Mouse (Mus musculus) testis, postnatal 10 days (tissue): Measurements from ENCODE around the gene Dnm3.
A peak's percentile ranks its signal among the peaks of the same experiment; 100 is the strongest.

ENCODE experiments used
- DNase-seq: peaks from one replicate; pipeline ENCODE4 v3.0.0; 2021; ENCODE audit warnings: low spot score

Dnm3 gene

GRCm38 (mm10) chr1:162074626-162075410, 403.0 kb downstream of the Dnm3 start:
- DNase-seq: no peak

GRCm38 (mm10) chr1:162072917-162073578, 404.8 kb downstream of the Dnm3 start:
- DNase-seq: no peak

- no peak for DNase-seq
Observed at GRCm38 (mm10) chr1:162053608-162054007, 424.2 kb downstream of the Dnm3 start.

- no peak for DNase-seq
Observed at GRCm38 (mm10) chr1:162053186-162053585, 424.6 kb downstream of the Dnm3 start.

GRCm38 (mm10) chr1:162052755-162053154, 425.1 kb downstream of the Dnm3 start:
- DNase-seq: no peak

- DNase-seq: no peak
Observed at GRCm38 (mm10) chr1:162052138-162052537, 425.7 kb downstream of the Dnm3 start.

- DNase-seq: no peak
Observed at GRCm38 (mm10) chr1:162051710-162052109, 426.1 kb downstream of the Dnm3 start.

- DNase-seq: peak; percentile 49
Observed at GRCm38 (mm10) chr1:162047673-162048072, 430.2 kb downstream of the Dnm3 start.

GRCm38 (mm10) chr1:162043788-162044717, 433.8 kb downstream of the Dnm3 start:
- no peak for DNase-seq

- no peak for DNase-seq
Observed at GRCm38 (mm10) chr1:162043216-162043615, 434.6 kb downstream of the Dnm3 start.

- DNase-seq: no peak
Observed at GRCm38 (mm10) chr1:162042384-162042783, 435.4 kb downstream of the Dnm3 start.

GRCm38 (mm10) chr1:162040490-162041274, 437.2 kb downstream of the Dnm3 start:
- no peak for DNase-seq

- DNase-seq: no peak
Observed at GRCm38 (mm10) chr1:162039808-162040207, 438.0 kb downstream of the Dnm3 start.

GRCm38 (mm10) chr1:162039011-162039595, 438.7 kb downstream of the Dnm3 start:
- DNase-seq: no peak

GRCm38 (mm10) chr1:162038431-162038830, 439.4 kb downstream of the Dnm3 start:
- DNase-seq: no peak

- DNase-seq: peak; percentile 46
Observed at GRCm38 (mm10) chr1:162037968-162038421, 439.8 kb downstream of the Dnm3 start.

GRCm38 (mm10) chr1:162037185-162037765, 440.6 kb downstream of the Dnm3 start:
- no peak for DNase-seq

- no peak for DNase-seq
Observed at GRCm38 (mm10) chr1:162036461-162036835, 441.4 kb downstream of the Dnm3 start.

- no peak for DNase-seq
Observed at GRCm38 (mm10) chr1:162035800-162036460, 441.9 kb downstream of the Dnm3 start.

- DNase-seq: no peak
Observed at GRCm38 (mm10) chr1:162023681-162024270, 454.1 kb downstream of the Dnm3 start.
